Mouse (Mus musculus) erythroblast, embryonic 14.5 days (primary cell): ENCODE results near the gene Rnase13.

Experiments used
- GATA1 ChIP-seq: IDR thresholded peaks from 2 replicates; pipeline ENCODE4 v1.6.1; 2012; ENCODE audit warnings: low read length, inconsistent platforms, mixed read lengths
- TAL1 ChIP-seq: IDR thresholded peaks from 3 replicates; pipeline ENCODE4 v1.6.1; 2012; ENCODE audit warnings: low read length, inconsistent platforms, mixed read lengths

GRCm38 (mm10) chr14:51893094-51893794 lies 29.3 kb downstream of the Rnase13 start:
- no peak for TF ChIP-seq TAL1
- no peak for TF ChIP-seq GATA1
